In the genomic region with DNA sequence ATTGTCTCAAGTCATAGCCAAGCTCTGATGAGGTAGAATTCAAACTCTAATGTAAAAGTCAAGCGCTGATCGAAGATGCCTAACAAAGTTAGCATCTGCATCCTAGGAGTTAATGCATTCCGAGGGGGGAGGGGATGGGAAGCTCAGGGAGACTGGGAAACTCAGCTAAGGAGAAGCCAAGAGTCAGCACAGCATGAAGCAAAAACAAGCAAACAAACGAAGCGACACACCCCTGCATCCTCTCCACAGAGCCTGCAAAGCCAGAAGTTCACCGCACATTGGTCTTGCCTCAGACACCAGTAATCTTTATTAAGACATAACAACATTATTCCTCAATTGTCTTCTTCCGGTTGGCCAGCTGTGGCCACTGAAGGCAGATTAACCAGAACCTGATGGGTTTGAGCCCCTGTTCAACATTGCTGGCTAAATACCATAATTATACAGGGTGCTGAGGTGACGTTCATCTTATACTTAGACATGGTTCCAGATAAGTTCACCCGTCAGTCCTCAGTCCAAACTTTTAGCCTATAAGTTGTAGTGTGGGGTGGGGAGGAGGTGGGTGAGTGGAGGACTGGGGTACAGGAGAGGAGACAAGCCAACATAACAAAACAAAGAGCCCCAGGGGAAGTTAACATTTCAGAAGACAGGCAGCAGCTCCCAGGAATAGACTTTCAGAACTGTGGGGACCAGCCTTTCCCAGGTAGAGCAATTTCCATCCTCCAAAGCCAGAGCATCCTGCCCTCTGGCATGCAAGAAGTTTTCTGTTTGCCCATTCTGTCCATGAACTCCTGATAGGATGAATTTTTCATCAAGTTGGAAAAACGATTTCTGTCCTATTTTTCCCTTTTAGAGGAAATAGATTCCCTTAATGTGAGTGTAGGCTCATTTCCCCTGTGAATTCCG, we compare ENCODE assay signal across 10 mouse cellular contexts.
DNase-seq lines count a peak whose midpoint lies in the region; ATAC-seq and TF ChIP-seq lines count a peak whose summit lies in the region.
"Had no signal": no experiment of that assay in that cellular context is flagged by ENCODE, and none has a peak within 500 bp of the region (broad histone marks: within the 10 kb centered on the region; RNA-seq: fewer than 3 reads in every experiment).

No protein-coding gene starts in this region.

- H3K79me2 ChIP-seq in heart, adult 2 months (replicated peaks; ENCODE audit: control insufficient read depth, insufficient read depth, low read length): no peaks in the 10 kb centered on the region

- H3K27ac ChIP-seq in heart, adult 2 months: peak overlapping the region; percentile 64
- peak overlapping the region; percentile 52; the same call in 1 of the 2 replicates for H3K27ac ChIP-seq in stomach, embryonic 15.5 days
- H3K27ac ChIP-seq: liver, embryonic 13.5 days had no signal

- H3K9ac ChIP-seq in heart, adult 2 months (ENCODE audit: low read depth, low read length): no peak overlapping the region
- H3K9ac ChIP-seq in stomach, embryonic 15.5 days: no peak overlapping the region
- H3K9ac ChIP-seq: liver, embryonic 13.5 days had no signal

- peak; percentile 61 for DNase-seq in lung, postnatal 10 days
- no peak for DNase-seq in lung, adult 18-20 months
- DNase-seq in heart, adult 2 months: peak; percentile 23 to 39
- peak; percentile 44 for DNase-seq in kidney, adult 9 months
- DNase-seq in embryo, embryonic 9.5 days (ENCODE audit: extremely low spot score): no peak
- no peak for DNase-seq in right cerebral cortex, postnatal 10 days (ENCODE audit: low spot score in 2 of 2)
- no peak for DNase-seq in retina, postnatal 1 day
- DNase-seq: embryo, embryonic 11 days; liver, embryonic 13.5 days had no signal

- TF ChIP-seq CTCF in heart, adult 2 months (IDR thresholded peaks at IDR 0.05): no peak

- peaks cover 15% of the 10 kb centered on the region for H3K4me1 ChIP-seq in heart, adult 2 months (ENCODE audit: control insufficient read depth, insufficient read depth, low read length)
- H3K4me1 ChIP-seq in stomach, embryonic 15.5 days: peaks cover 16% of the 10 kb centered on the region

- WGBS in heart, adult 2 months: 46% methylated on average over 11 of the region's 11 CpGs
- 52% methylated on average over 11 of the region's 11 CpGs for WGBS in stomach, embryonic 15.5 days

- peaks cover 12% of the 10 kb centered on the region for H3K36me3 ChIP-seq in heart, adult 2 months (ENCODE audit: control insufficient read depth, insufficient read depth, low read length)
- no peaks in the 10 kb centered on the region for H3K36me3 ChIP-seq in stomach, embryonic 15.5 days
- H3K36me3 ChIP-seq: liver, embryonic 13.5 days had no signal

- H3K9me3 ChIP-seq in stomach, embryonic 15.5 days: no peaks in the 10 kb centered on the region
- H3K9me3 ChIP-seq: liver, embryonic 13.5 days had no signal

- no peaks in the 10 kb centered on the region for H3K27me3 ChIP-seq in heart, adult 2 months (ENCODE audit: control insufficient read depth, insufficient read depth, low read length)
- H3K27me3 ChIP-seq in stomach, embryonic 15.5 days (replicated peaks): no peaks in the 10 kb centered on the region
- H3K27me3 ChIP-seq: liver, embryonic 13.5 days had no signal

- intact Hi-C loops in heart, adult 2 months (cut with DNase I): loop anchor here (5.0 kb wide), 3 partner anchors 60 to 295 kb away; no protein-coding TSS in a partner anchor

- ATAC-seq in stomach, embryonic 15.5 days (ENCODE audit: insufficient read depth, low FRiP score, low read depth): no peak

- TF ChIP-seq EP300 in heart, adult 2 months (IDR thresholded peaks at IDR 0.05; ENCODE audit: insufficient read depth, low read depth, low read length): no peak

- H3K4me2 ChIP-seq in stomach, embryonic 15.5 days: no peak overlapping the region
- H3K4me2 ChIP-seq: liver, embryonic 13.5 days had no signal

- H3K4me3 ChIP-seq in heart, adult 2 months: no peak overlapping the region
- H3K4me3 ChIP-seq in stomach, embryonic 15.5 days (replicated peaks): no peak overlapping the region
- H3K4me3 ChIP-seq: liver, embryonic 13.5 days had no signal

- no peak for TF ChIP-seq POLR2A in heart, adult 2 months (IDR thresholded peaks at IDR 0.05; ENCODE audit: insufficient read depth, low read depth, low read length)

Comparison
In these comparisons a context has a peak if more than half of its experiments do, and no peak if none do; other contexts are left out.
1. DNase-seq: peak in lung, postnatal 10 days (single experiment), heart, adult 2 months (2 of 2) and kidney, adult 9 months (single experiment); none in lung, adult 18-20 months (0 of 2), embryo, embryonic 9.5 days (single experiment), right cerebral cortex, postnatal 10 days (0 of 2) and retina, postnatal 1 day (single experiment).